Mouse (Mus musculus) E14TG2a.4 (cell line): ENCODE measurements around the gene Tns3.

ENCODE experiments used
- H3K27me3 ChIP-seq: 2 replicates; pipeline ENCODE4 v1.6.1; 2014; ENCODE audit warnings: low read length, control low read depth; ENCODE audit not compliant: insufficient read depth
- H3K36me3 ChIP-seq: 2 replicates; pipeline ENCODE4 v1.6.1; 2014; ENCODE audit warnings: low read length, control low read depth; ENCODE audit not compliant: insufficient read depth
- H3K4me1 ChIP-seq: replicated peaks from 2 replicates; pipeline ENCODE4 v1.6.1; 2014; ENCODE audit warnings: low read depth, low read length, control low read depth
- H3K4me3 ChIP-seq: replicated peaks from 2 replicates; pipeline ENCODE4 v1.5.1; 2014; ENCODE audit warnings: mild to moderate bottlenecking, low read length
- H3K9me3 ChIP-seq: 2 replicates; pipeline ENCODE4 v1.6.1; 2014; ENCODE audit warnings: low read length, control low read depth
- CTCF ChIP-seq: conservative IDR thresholded peaks from 2 replicates; pipeline ENCODE4 v1.5.1; 2014; ENCODE audit warnings: low read length
- NANOG ChIP-seq: IDR thresholded peaks from 2 replicates; pipeline ENCODE4 v1.6.1; 2014; ENCODE audit warnings: borderline replicate concordance, low read length, mixed read lengths
- POU5F1 ChIP-seq: IDR thresholded peaks from 2 replicates; pipeline ENCODE4 v1.6.1; 2014; ENCODE audit warnings: low read length, borderline replicate concordance

Tns3 gene

DNA sequence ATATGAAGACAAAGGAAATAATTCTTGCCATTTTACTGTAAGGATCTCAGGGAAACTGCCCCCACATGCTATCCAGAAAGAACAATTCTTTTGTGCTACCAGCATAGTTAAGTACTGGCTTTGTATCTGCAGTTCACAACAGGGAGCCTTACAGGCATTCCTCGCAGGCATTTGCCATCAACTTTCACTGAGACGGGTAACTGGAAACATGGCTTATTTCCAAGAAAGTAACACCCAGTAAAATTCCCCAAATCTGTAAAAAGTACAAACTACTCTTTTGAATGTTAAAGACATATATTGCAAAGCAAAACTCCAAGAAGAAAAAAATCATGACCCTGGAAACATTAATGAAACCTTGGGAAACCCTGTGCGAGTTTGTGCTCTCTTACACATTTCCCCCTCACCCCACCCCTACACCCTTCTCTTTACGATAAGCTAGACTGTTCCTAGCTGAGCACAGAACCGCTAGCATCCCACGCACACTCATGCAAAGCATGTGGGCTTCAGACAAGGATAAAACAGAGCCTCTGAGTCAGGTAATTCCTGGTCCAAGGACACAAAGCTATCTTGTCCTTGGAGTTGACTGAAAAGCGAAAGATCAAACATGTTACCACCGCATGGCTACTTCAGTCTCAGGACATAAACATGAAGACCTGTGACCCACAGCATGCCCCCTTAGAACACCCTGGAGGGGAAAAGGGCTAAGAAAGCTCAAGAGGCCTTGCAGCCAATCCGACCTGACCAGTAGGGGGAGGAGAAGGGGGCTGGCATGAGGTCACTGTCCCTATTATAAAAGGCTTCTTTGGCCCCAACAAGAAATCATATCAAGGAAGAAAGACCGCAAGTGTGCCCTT lies 11.3 kb downstream of the Tns3 start:
- H3K4me1 ChIP-seq: peaks cover 86% of the 10 kb centered on the region
- TF ChIP-seq CTCF (peak; percentile 21; the same call in 1 of the 2 replicates), NANOG (0 out of 2 replicates have a peak, but pooled peaks have one; percentile 39), POU5F1 (no peak)
- H3K9me3 ChIP-seq: peaks cover 4% of the 10 kb centered on the region; the same call in 1 of the 2 replicates
- peak overlapping the region; percentile 52 for H3K4me3 ChIP-seq
- no peaks in the 10 kb centered on the region for H3K27me3 ChIP-seq
- peaks cover 21% of the 10 kb centered on the region; the same call in 1 of the 2 replicates for H3K36me3 ChIP-seq

DNA sequence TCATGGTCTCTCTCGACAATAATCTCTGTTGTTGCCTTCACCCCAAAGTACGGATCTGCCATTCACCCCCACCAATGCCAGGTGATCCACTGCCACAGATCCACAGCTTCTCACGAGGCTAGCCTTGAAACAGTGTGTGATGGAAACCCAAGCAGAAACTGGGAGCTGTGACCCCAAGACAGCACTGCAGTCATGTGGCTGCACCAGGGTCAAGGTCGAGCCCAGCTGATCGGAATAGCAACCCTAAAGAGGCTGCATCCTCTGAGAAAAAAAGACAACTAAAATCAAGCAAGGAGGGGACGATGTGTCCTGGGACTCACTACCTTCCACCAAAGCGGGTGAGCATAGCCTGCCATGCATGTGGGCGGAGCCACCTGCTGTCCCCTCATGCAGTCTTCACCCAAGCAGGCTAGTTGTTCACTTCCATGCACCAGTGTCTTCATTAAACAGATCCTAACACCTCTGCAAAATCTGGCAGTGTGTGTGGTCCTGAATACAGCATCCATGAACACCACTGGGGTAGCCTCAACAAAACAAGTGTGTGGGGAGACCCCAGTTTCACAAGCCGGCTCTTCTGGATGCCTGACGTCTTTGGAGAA lies 12.1 kb downstream of the Tns3 start:
- no peaks in the 10 kb centered on the region for H3K27me3 ChIP-seq

GRCm38 (mm10) chr11:8651448-8652035 lies 12.8 kb downstream of the Tns3 start:
- no peaks in the 10 kb centered on the region for H3K9me3 ChIP-seq
- no peak for TF ChIP-seq CTCF
- no peak for TF ChIP-seq NANOG
- no peak for TF ChIP-seq POU5F1
- H3K4me1 ChIP-seq: peaks cover 86% of the 10 kb centered on the region
- peaks cover 22% of the 10 kb centered on the region; the same call in 1 of the 2 replicates for H3K36me3 ChIP-seq
- peak overlapping the region; percentile 43; the same call in 1 of the 2 replicates for H3K4me3 ChIP-seq
- H3K27me3 ChIP-seq: no peaks in the 10 kb centered on the region

More for the DNA sequence above, 12.1 kb downstream of the Tns3 start:
- TF ChIP-seq POU5F1 (no peak), NANOG (no peak), CTCF (no peak)
- H3K4me3 ChIP-seq: no peak overlapping the region; the same call in 1 of the 2 replicates
- H3K9me3 ChIP-seq: no peaks in the 10 kb centered on the region
- peaks cover 86% of the 10 kb centered on the region for H3K4me1 ChIP-seq
- peaks cover 19% of the 10 kb centered on the region; the same call in 1 of the 2 replicates for H3K36me3 ChIP-seq

DNA sequence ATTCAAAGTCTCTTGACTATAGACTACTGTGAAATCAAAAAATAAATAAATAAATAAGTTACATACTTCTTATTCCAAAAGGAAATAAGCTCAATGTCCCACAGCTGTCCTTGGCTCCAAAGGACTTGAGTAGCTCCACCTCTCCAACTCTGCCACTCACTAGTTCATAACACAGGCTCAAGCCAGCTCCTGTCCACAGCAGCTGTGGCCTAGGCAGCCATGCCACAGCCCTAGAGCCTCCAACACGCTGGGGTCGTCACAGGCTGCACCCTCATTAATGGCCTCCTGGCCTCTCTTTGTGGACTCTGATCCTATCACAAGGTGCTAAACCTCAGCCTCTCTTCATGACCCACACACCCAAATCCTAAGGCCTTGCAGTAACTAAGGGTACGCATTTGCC lies 18.7 kb downstream of the Tns3 start:
- TF ChIP-seq NANOG: no peak
- no peak for TF ChIP-seq CTCF
- no peak for TF ChIP-seq POU5F1
- Histone ChIP-seq H3K9me3 (no peaks in the 10 kb centered on the region), H3K27me3 (no peaks in the 10 kb centered on the region), H3K4me3 (no peak overlapping the region), H3K4me1 (peaks cover 85% of the 10 kb centered on the region), H3K36me3 (peaks cover 31% of the 10 kb centered on the region)

DNA sequence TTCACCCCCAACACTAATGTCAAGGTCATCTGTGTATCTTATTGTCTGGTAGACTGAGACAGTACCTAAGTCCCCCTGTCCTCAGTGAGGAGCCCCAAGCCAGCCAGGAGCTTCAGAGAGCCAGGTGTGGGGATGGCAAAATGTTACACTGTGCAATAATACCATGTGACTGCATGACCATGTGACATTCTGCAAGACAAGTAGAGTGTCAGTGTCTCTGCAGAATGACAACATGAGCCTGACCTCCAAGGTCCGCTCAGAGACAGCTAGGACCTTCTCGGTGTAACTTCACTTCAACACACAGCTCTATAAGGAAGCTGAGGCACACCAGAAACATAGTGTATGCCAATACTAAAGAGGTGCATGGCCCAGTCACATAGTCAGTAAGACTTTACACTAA lies 20.1 kb downstream of the Tns3 start:
- TF ChIP-seq NANOG: no peak
- TF ChIP-seq CTCF: no peak
- TF ChIP-seq POU5F1: no peak

GRCm38 (mm10) chr11:8641634-8642277 lies 22.6 kb downstream of the Tns3 start:
- Histone ChIP-seq H3K36me3 (peaks cover 28% of the 10 kb centered on the region), H3K27me3 (no peaks in the 10 kb centered on the region), H3K9me3 (no peaks in the 10 kb centered on the region), H3K4me1 (peaks cover 85% of the 10 kb centered on the region), H3K4me3 (peak overlapping the region; percentile 18; the same call in 1 of the 2 replicates)
- no peak for TF ChIP-seq CTCF
- TF ChIP-seq NANOG: no peak
- TF ChIP-seq POU5F1: no peak

More for the DNA sequence above, 20.1 kb downstream of the Tns3 start:
- Histone ChIP-seq H3K27me3 (no peaks in the 10 kb centered on the region), H3K36me3 (peaks cover 31% of the 10 kb centered on the region), H3K9me3 (no peaks in the 10 kb centered on the region), H3K4me1 (peaks cover 85% of the 10 kb centered on the region), H3K4me3 (no peak overlapping the region)

DNA sequence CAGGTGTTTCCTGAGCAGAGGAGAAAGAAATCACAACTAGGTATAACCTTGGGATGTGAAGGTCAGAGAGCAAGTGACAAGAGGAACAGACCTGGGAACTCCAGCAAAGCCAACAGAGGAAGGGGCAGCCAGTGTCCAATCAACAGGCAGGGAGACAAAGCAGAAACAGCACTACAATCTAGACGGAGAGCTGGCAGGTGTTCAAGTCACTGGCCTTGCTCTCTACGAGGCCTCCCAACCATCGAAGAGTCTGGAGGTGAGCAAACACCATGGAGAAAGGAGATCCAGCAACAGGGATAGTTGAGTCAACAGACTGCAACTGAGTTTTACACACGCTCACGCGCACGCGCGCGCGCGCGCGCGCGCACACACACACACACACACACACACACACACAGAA lies 24.6 kb downstream of the Tns3 start:
- no peak for TF ChIP-seq CTCF
- no peak for TF ChIP-seq NANOG
- TF ChIP-seq POU5F1: no peak
- peaks cover 95% of the 10 kb centered on the region for H3K4me1 ChIP-seq
- peak overlapping the region; percentile 60 for H3K4me3 ChIP-seq

More for the DNA sequence above, 24.6 kb downstream of the Tns3 start:
- H3K36me3 ChIP-seq: peaks cover 16% of the 10 kb centered on the region
- H3K9me3 ChIP-seq: no peaks in the 10 kb centered on the region
- no peaks in the 10 kb centered on the region for H3K27me3 ChIP-seq
